Mouse (Mus musculus): ENCODE data around the gene Kcna5. TPM values are rescaled to one million over a fixed set of nuclear protein-coding genes. Genes with fewer than 3 reads are reported as not detected.

The Kcna5 gene
- total RNA-seq, 1 experiment = not detected

DNA sequence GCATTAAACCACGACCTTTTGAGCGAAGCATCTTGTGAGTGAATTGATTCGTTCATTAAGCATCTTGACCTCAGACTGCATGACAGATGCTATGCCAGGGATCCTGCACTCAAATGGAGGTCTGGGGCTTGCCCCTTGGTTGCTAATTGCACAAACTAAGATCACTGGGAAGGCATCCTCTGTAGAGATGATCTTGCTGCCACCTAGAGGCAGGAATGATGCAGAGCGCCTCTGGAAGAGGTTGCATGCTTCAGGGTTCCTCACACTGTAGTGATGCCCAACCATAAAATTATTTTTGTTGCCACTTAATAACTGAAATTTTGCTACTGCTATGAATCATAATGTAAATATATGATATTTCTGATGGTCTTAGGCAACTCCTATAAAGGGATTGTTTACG, 37.3 kb downstream of the Kcna5 start:
- no peaks in the 10 kb centered on the region for H3K36me3 ChIP-seq (ENCODE audit: control insufficient read depth, insufficient read depth, low read length, poor library complexity, severe bottlenecking)
- peak; percentile 40 for DNase-seq (ENCODE audit: low read depth, low spot score)
- in situ Hi-C loops (cut with MboI; ENCODE audit: low sequenced_read_pairs in 2 of 2, unreplicated experiment in 2 of 2) = no loop called here
- H3K27ac ChIP-seq (ENCODE audit: insufficient read depth, low read depth, low read length, poor library complexity, severe bottlenecking) = no peak overlapping the region
- TF ChIP-seq CHD2 (IDR thresholded peaks at IDR 0.05; ENCODE audit: low read depth, low read length) = no peak
- TF ChIP-seq MAFK (IDR thresholded peaks at IDR 0.05; ENCODE audit: insufficient read depth, low read depth, low read length) = no peak
- no peak for TF ChIP-seq ZC3H11A (IDR thresholded peaks at IDR 0.05; ENCODE audit: borderline replicate concordance, low read depth, low read length)
- no peak for TF ChIP-seq ZNF384 (IDR thresholded peaks at IDR 0.05; ENCODE audit: low read depth, low read length)
- no peak for TF ChIP-seq HCFC1 (IDR thresholded peaks at IDR 0.05; ENCODE audit: borderline replicate concordance, insufficient read depth, low read length)
- peaks cover 0 to 2% of the 10 kb centered on the region in 2 experiments; a peak in 1 of 4 replicates for H3K4me1 ChIP-seq (ENCODE audit: control insufficient read depth in 2 of 2, insufficient read depth in 2 of 2, low read length in 2 of 2, poor library complexity in 1 of 2)
- H3K9ac ChIP-seq (ENCODE audit: insufficient read depth, low read depth, low read length, poor library complexity, severe bottlenecking) = no peak overlapping the region
- H3K9me3 ChIP-seq (ENCODE audit: control insufficient read depth, insufficient read depth, low read depth, low read length) = no peaks in the 10 kb centered on the region
- H3K4me3 ChIP-seq (ENCODE audit: insufficient read depth in 1 of 2, low read depth in 1 of 2, low read length in 2 of 2, poor library complexity in 1 of 2, severe bottlenecking in 1 of 2) = no peak overlapping the region

DNA sequence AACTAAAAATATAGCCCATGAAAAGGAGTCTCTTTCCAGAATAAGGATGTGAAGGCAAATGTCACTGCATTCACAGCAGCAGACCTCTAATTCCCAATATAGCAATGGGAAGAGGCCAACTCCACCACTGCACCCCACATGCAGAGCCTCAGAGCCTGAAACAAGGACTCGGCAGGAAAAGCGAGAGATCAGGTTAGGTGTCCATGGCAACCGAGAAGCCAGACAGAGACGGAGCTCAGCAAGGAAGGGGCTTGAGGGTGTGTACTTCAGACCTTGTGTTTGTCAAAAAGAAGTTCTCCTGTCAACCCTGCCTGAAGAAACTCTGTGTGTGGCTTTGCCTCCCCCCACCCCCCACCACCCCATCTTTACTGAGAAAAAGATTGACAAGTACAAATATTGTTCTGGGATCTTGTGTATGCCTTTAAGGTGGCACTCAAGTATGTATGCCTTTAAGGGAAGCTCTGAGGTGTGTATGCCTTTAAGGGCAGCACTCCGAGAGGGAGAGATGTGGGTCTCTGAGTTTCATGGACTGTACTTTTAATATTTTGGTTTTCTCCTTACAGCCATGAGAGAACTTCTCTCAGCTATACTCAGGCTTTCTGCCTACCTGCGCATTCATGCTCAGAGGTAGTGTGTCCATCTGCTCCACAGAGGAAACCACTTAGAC, 37.9 kb downstream of the Kcna5 start:
- Histone ChIP-seq H3K9ac (ENCODE audit: insufficient read depth, low read depth, low read length, poor library complexity, severe bottlenecking) (no peak overlapping the region), H3K27ac (ENCODE audit: insufficient read depth, low read depth, low read length, poor library complexity, severe bottlenecking) (no peak overlapping the region), H3K4me3 (ENCODE audit: insufficient read depth in 1 of 2, low read depth in 1 of 2, low read length in 2 of 2, poor library complexity in 1 of 2, severe bottlenecking in 1 of 2) (no peak overlapping the region), H3K9me3 (ENCODE audit: control insufficient read depth, insufficient read depth, low read depth, low read length) (no peaks in the 10 kb centered on the region), H3K4me1 (ENCODE audit: control insufficient read depth in 2 of 2, insufficient read depth in 2 of 2, low read length in 2 of 2, poor library complexity in 1 of 2) (peaks cover 0 to 2% of the 10 kb centered on the region in 2 experiments; a peak in 1 of 4 replicates), H3K36me3 (ENCODE audit: control insufficient read depth, insufficient read depth, low read length, poor library complexity, severe bottlenecking) (no peaks in the 10 kb centered on the region)
- in situ Hi-C loops (cut with MboI; ENCODE audit: low sequenced_read_pairs in 2 of 2, unreplicated experiment in 2 of 2) = no loop called here
- no peak for DNase-seq (ENCODE audit: low read depth, low spot score)
- TF ChIP-seq ZNF384 (IDR thresholded peaks at IDR 0.05; ENCODE audit: low read depth, low read length) (no peak), ZC3H11A (IDR thresholded peaks at IDR 0.05; ENCODE audit: borderline replicate concordance, low read depth, low read length) (no peak), MAFK (IDR thresholded peaks at IDR 0.05; ENCODE audit: insufficient read depth, low read depth, low read length) (no peak), HCFC1 (IDR thresholded peaks at IDR 0.05; ENCODE audit: borderline replicate concordance, insufficient read depth, low read length) (no peak), CHD2 (IDR thresholded peaks at IDR 0.05; ENCODE audit: low read depth, low read length) (no peak)

DNA sequence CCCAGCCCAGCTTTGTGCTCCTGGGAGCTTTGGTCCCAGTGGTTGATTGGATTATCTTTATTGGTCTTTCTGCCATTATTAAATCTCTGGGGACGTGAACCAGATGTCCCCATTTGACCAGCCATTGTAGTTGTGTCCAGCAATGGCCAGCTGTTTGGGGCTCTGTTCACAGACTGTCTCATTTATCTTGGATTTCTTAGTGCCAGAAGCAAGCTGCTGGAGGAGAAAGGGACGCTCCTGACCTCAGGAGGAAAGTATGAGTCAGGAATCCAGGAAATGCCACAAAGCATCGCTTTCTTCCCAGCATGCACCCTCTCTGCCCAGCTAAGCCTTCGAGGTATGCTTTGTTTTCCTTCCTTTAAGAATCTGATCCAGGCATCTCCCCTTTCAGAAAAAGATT, 48.1 kb downstream of the Kcna5 start:
- Histone ChIP-seq H3K4me1 (ENCODE audit: control insufficient read depth in 2 of 2, insufficient read depth in 2 of 2, low read length in 2 of 2, poor library complexity in 1 of 2) (no peaks in the 10 kb centered on the region), H3K27ac (ENCODE audit: insufficient read depth, low read depth, low read length, poor library complexity, severe bottlenecking) (no peak overlapping the region), H3K4me3 (ENCODE audit: insufficient read depth in 1 of 2, low read depth in 1 of 2, low read length in 2 of 2, poor library complexity in 1 of 2, severe bottlenecking in 1 of 2) (no peak overlapping the region), H3K9me3 (ENCODE audit: control insufficient read depth, insufficient read depth, low read depth, low read length) (no peaks in the 10 kb centered on the region), H3K9ac (ENCODE audit: insufficient read depth, low read depth, low read length, poor library complexity, severe bottlenecking) (no peak overlapping the region), H3K36me3 (ENCODE audit: control insufficient read depth, insufficient read depth, low read length, poor library complexity, severe bottlenecking) (no peaks in the 10 kb centered on the region)
- DNase-seq (ENCODE audit: low read depth, low spot score) = no peak
- in situ Hi-C loops (cut with MboI; ENCODE audit: low sequenced_read_pairs in 2 of 2, unreplicated experiment in 2 of 2) = no loop called here
- no peak for TF ChIP-seq ZNF384 (IDR thresholded peaks at IDR 0.05; ENCODE audit: low read depth, low read length)
- no peak for TF ChIP-seq CHD2 (IDR thresholded peaks at IDR 0.05; ENCODE audit: low read depth, low read length)
- TF ChIP-seq HCFC1 (IDR thresholded peaks at IDR 0.05; ENCODE audit: borderline replicate concordance, insufficient read depth, low read length) = no peak
- TF ChIP-seq MAFK (IDR thresholded peaks at IDR 0.05; ENCODE audit: insufficient read depth, low read depth, low read length) = no peak
- TF ChIP-seq ZC3H11A (IDR thresholded peaks at IDR 0.05; ENCODE audit: borderline replicate concordance, low read depth, low read length) = no peak

DNA sequence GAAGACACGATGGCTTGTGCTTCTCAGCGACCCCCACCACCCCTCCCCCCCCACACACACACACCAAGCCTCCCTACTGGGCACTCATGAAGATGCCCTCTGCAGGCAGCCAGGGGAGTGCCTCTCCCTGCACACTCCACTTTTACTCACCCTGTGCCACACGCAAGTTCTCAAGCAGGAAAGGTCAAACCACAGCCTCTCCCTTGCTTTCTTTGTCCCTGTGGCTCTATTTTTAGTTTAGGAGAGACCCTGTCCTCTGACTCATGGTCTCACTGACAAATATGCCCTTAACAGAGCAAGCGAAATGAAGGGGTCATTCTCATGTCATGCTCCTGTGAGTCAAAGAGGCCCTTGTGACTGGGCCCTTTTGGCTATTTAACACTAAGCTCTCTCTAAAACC, 50.3 kb downstream of the Kcna5 start:
- no peaks in the 10 kb centered on the region for H3K9me3 ChIP-seq (ENCODE audit: control insufficient read depth, insufficient read depth, low read depth, low read length)
- no peaks in the 10 kb centered on the region for H3K36me3 ChIP-seq (ENCODE audit: control insufficient read depth, insufficient read depth, low read length, poor library complexity, severe bottlenecking)
- no peak overlapping the region for H3K9ac ChIP-seq (ENCODE audit: insufficient read depth, low read depth, low read length, poor library complexity, severe bottlenecking)
- H3K4me3 ChIP-seq (ENCODE audit: insufficient read depth in 1 of 2, low read depth in 1 of 2, low read length in 2 of 2, poor library complexity in 1 of 2, severe bottlenecking in 1 of 2) = no peak overlapping the region
- TF ChIP-seq CHD2 (IDR thresholded peaks at IDR 0.05; ENCODE audit: low read depth, low read length) = no peak
- TF ChIP-seq MAFK (IDR thresholded peaks at IDR 0.05; ENCODE audit: insufficient read depth, low read depth, low read length) = no peak
- no peak for TF ChIP-seq ZC3H11A (IDR thresholded peaks at IDR 0.05; ENCODE audit: borderline replicate concordance, low read depth, low read length)
- no peak for TF ChIP-seq HCFC1 (IDR thresholded peaks at IDR 0.05; ENCODE audit: borderline replicate concordance, insufficient read depth, low read length)
- no peak for TF ChIP-seq ZNF384 (IDR thresholded peaks at IDR 0.05; ENCODE audit: low read depth, low read length)
- no peak for DNase-seq (ENCODE audit: low read depth, low spot score)
- H3K4me1 ChIP-seq (ENCODE audit: control insufficient read depth in 2 of 2, insufficient read depth in 2 of 2, low read length in 2 of 2, poor library complexity in 1 of 2) = no peaks in the 10 kb centered on the region
- in situ Hi-C loops (cut with MboI; ENCODE audit: low sequenced_read_pairs in 2 of 2, unreplicated experiment in 2 of 2) = no loop called here
- no peak overlapping the region for H3K27ac ChIP-seq (ENCODE audit: insufficient read depth, low read depth, low read length, poor library complexity, severe bottlenecking)

All from ES-E14 (cell line).